Mouse (Mus musculus): Measurements from ENCODE around the gene Lin52. TPM values are rescaled to one million over a fixed set of nuclear protein-coding genes. Genes with fewer than 3 reads are reported as not detected.

Lin52 gene
- 10.3 and 13.7 TPM in 2 replicates for polyA plus RNA-seq (2012; ENCODE audit: insufficient read depth, insufficient read length, missing spikeins)

DNA sequence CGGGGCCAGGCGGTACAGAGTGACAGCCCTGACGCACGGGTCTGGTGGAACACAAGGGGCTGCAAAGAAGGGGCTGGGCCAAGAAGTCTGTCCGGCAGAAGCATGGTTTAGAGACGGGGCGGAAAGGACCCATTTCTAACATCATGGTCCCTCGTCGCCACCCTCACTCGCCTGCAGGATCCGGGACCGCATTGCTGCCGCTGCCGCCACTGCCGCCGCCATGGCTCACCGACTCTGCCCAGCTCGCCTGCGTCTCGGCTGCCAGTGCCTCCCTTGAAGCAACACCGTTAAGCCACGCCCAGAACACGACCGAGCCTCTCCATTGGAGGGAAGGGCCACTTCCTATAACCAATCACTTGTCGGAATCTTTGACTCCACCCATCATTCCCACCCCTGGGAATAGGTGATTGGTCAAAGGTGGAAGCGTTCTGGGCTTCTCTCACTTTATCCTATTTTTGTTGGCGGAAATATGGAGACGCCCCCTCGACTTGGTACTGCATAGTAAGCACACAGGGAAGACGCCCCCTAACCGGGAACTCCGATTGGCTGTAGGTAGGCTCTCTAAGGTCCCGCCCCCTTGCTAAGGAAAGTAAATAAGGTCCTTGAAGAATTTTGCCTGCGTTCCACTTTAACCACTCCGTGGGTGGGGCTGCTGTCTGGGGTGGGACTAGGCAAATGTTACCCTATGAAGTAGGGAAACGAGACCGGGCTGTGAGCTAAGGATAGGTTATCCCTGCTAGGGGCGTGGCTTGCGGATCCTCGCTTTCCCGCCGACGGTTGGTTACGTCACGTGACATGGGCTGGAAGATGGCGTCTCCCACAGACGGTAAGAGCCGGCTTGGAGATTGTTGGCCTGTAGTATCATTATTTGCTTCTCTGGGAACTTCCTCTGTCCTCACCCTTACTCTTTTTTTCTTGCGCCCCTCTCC, at the start of gene Lin52, which contains the start of gene Aldh6a1:
Lin52 (plus strand) TSS at position 705 of the 929 bp plus-strand sequence.
Aldh6a1 (minus strand) TSS at position 287 of the 929 bp plus-strand sequence.
- peak within 1 kb of the TSS; percentile 39 for H3K27ac ChIP-seq (ENCODE audit: insufficient read depth, low read depth, low read length)
- peak within 1 kb of the TSS; percentile 80 for H3K4me3 ChIP-seq (ENCODE audit: insufficient read depth, low read length)
- TF ChIP-seq CTCF (IDR thresholded peaks at IDR 0.05; ENCODE audit: low read depth, low read length) (no peak), POLR2A (IDR thresholded peaks at IDR 0.05; ENCODE audit: borderline replicate concordance, low read depth, low read length) (no peak)
- H3K4me1 ChIP-seq (ENCODE audit: control insufficient read depth, insufficient read depth, low read length): peaks cover 10% of the 10 kb centered on the region

GRCm38 (mm10) chr12:84402923-84403322, 48.3 kb upstream of the Lin52 start:
- Histone ChIP-seq H3K27ac (ENCODE audit: insufficient read depth, low read depth, low read length) (no peak overlapping the region), H3K4me1 (ENCODE audit: control insufficient read depth, insufficient read depth, low read length) (peaks cover 2% of the 10 kb centered on the region; the same call in 1 of the 2 replicates), H3K4me3 (ENCODE audit: insufficient read depth, low read length) (no peak overlapping the region)
- TF ChIP-seq CTCF (IDR thresholded peaks at IDR 0.05; ENCODE audit: low read depth, low read length) (no peak), POLR2A (IDR thresholded peaks at IDR 0.05; ENCODE audit: borderline replicate concordance, low read depth, low read length) (no peak)

GRCm38 (mm10) chr12:84404541-84404940, 46.7 kb upstream of the Lin52 start:
- no peak overlapping the region for H3K4me3 ChIP-seq (ENCODE audit: insufficient read depth, low read length)
- H3K4me1 ChIP-seq (ENCODE audit: control insufficient read depth, insufficient read depth, low read length): peaks cover 6% of the 10 kb centered on the region; the same call in 1 of the 2 replicates
- H3K27ac ChIP-seq (ENCODE audit: insufficient read depth, low read depth, low read length): no peak overlapping the region
- no peak for TF ChIP-seq CTCF (IDR thresholded peaks at IDR 0.05; ENCODE audit: low read depth, low read length)
- TF ChIP-seq POLR2A (IDR thresholded peaks at IDR 0.05; ENCODE audit: borderline replicate concordance, low read depth, low read length): no peak

DNA sequence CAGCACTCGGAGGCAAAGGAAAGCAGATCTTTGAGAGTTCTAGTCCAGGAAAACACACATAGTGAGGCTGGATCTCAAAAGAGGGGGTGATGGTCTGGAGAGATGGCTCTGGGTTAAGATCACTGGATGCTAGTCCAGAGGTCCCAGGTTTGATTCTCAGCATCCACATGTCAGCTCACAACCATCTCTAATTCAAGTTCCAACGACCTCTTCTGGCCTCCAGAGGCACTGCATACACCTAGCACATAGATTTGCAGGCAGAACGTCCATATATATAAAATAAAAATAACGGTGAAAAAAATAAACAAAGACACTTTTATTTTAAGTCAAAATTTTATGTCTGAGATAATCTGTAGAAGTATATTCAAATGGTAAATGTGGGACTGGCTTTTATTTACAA, 44.0 kb upstream of the Lin52 start:
- Histone ChIP-seq H3K4me1 (ENCODE audit: control insufficient read depth, insufficient read depth, low read length) (peaks cover 8% of the 10 kb centered on the region; the same call in 1 of the 2 replicates), H3K27ac (ENCODE audit: insufficient read depth, low read depth, low read length) (no peak overlapping the region), H3K4me3 (ENCODE audit: insufficient read depth, low read length) (no peak overlapping the region)
- TF ChIP-seq POLR2A (IDR thresholded peaks at IDR 0.05; ENCODE audit: borderline replicate concordance, low read depth, low read length) (no peak), CTCF (IDR thresholded peaks at IDR 0.05; ENCODE audit: low read depth, low read length) (no peak)

DNA sequence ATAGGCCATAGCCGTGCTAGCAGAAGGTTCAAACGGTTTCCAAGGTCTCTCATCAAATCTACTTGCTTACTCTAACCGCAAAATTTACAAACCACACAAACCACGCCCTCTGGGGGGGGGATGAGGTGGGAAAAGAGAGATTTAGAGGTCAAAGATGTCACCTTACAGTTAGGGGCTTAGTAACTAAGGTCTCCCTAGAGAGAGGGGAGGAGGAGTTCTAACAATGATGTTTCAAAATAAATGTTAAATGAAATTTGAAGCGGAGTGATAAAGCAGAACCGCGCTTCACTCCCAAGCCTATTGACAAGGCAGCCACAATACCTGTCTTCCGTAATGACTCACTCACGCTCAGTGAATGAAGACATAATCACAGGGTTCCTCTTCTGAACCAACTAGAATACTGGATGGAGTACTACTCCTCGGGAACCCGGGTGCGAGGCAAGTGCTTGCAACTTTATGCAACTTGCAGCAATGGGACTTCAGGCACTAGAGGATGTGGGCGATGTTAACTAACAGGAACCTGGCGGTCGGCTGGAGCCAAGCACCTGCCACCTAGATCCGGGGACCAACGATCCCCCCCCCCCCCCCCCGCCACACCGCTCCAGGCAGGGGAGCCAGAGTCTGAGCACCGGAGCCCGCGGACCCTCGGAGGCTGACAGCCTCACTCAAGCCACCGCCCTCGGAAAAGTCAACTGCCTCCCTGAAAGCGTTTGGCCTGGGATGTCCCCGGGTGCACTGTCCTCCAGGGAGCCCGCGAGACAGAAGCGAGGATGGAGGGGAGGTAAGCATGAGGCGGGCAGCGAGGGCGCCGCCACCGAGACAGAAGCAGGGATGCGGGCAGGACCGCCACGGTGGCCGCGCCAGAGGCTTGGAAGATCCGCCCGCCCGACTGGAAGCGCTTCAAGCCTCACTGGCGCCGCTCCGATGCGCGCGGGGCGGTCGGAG, 43.1 kb upstream of the Lin52 start:
- Histone ChIP-seq H3K4me1 (ENCODE audit: control insufficient read depth, insufficient read depth, low read length) (peaks cover 8% of the 10 kb centered on the region; the same call in 1 of the 2 replicates), H3K27ac (ENCODE audit: insufficient read depth, low read depth, low read length) (no peak overlapping the region), H3K4me3 (ENCODE audit: insufficient read depth, low read length) (peak overlapping the region; percentile 86)
- no peak for TF ChIP-seq CTCF (IDR thresholded peaks at IDR 0.05; ENCODE audit: low read depth, low read length)
- no peak for TF ChIP-seq POLR2A (IDR thresholded peaks at IDR 0.05; ENCODE audit: borderline replicate concordance, low read depth, low read length)

DNA sequence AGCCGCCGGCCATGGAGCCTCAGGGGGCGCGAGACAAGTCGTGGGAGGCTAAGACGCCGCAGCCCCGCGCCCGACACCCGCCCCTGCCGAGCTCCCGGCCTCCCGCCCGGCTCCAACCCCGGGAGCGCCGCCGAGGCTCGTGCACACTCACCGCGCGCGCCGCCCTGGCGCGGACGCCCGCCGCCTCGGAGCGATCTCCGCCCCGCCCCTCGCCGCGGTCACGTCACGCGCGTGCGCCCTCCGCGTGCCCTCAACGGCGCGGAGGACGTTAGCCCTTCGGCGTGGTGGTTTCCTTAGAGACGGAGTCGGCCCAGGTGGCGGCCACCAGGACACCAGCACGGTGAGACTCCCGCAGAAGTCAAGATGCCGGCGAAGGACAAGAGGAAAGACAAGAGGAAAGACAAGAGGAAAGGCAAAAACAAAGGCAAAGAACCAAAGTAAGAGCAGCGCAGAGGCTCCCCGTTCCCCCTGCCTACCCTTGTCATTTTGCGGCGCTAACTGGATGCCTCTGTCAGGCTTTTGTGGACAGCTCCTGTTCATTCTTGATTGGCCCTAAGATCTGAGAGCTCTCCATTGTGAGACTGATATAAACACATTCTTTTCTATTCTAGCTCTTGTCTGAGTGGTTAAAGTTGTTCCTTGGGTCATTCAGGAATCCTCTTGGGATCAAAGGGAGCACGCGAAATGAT, 42.3 kb upstream of the Lin52 start, which contains the start of the genes Entpd5 and Bbof1:
Entpd5 (minus strand) TSS at position 211 of the 689 bp plus-strand sequence.
Bbof1 (plus strand) TSS at position 253 of the 689 bp plus-strand sequence.
- no peak within 1 kb of the TSS for H3K27ac ChIP-seq (ENCODE audit: insufficient read depth, low read depth, low read length)

DNA sequence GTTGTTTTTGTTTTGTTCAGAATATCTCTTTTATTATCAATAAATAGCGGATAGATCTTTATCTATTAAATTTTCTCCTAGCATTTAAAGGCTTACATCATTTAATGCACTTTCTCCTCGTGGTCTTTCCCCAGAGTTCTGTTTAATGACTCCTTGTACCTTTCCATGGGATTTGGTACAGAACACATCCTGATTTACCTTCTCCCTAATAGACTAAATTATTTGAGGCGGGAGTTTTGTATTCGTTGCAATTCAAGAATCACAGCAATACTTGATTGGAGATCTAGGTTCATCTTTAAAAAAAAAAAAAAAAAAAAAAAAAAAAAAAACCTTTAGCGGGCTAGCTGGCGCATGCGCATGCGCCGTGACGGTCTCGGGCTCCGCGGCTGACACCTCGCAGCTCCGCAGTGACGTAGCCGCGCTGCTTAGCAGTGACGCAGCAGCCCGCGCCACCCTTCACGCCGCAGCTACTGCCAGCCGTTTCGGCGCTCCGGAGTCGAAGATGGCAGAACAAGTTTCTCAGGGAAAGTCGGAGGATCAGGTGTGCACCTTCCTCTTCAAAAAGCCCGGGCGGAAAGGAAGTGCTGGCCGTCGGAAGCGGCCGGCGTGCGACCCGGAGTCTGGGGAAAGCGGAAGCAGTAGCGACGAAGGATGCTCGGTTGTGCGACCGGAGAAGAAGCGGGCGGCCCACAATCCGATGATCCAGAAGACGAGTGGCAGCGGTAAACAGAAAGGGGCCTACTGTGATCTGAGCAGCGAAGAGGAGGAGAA, 34.2 kb upstream of the Lin52 start, which contains the start of gene Rnf113a2:
Rnf113a2 (plus strand) TSS at position 363 of the 771 bp plus-strand sequence.
- Histone ChIP-seq H3K4me1 (ENCODE audit: control insufficient read depth, insufficient read depth, low read length) (peaks cover 7% of the 10 kb centered on the region), H3K4me3 (ENCODE audit: insufficient read depth, low read length) (peak within 1 kb of the TSS; percentile 98), H3K27ac (ENCODE audit: insufficient read depth, low read depth, low read length) (peak within 1 kb of the TSS; percentile 62)
- TF ChIP-seq POLR2A (IDR thresholded peaks at IDR 0.05; ENCODE audit: borderline replicate concordance, low read depth, low read length) (peak; percentile 43; the same call in 1 of the 2 replicates), CTCF (IDR thresholded peaks at IDR 0.05; ENCODE audit: low read depth, low read length) (no peak)

More for the DNA sequence above, 42.3 kb upstream of the Lin52 start, which contains the start of the genes Entpd5 and Bbof1:
- H3K4me1 ChIP-seq (ENCODE audit: control insufficient read depth, insufficient read depth, low read length): peaks cover 8% of the 10 kb centered on the region; the same call in 1 of the 2 replicates
- TF ChIP-seq POLR2A (IDR thresholded peaks at IDR 0.05; ENCODE audit: borderline replicate concordance, low read depth, low read length) (no peak), CTCF (IDR thresholded peaks at IDR 0.05; ENCODE audit: low read depth, low read length) (no peak)
- peak within 1 kb of the TSS; percentile 86 for H3K4me3 ChIP-seq (ENCODE audit: insufficient read depth, low read length)

DNA sequence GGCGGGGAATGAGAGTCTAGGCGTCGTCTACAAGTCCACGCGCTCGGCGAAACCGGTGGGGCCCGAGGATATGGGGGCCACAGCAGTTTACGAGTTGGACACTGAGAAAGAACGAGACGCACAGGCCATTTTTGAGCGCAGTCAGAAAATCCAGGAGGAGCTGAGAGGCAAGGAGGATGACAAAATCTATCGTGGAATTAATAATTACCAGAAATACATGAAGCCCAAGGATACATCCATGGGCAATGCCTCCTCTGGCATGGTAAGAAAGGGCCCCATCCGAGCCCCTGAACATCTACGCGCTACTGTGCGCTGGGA, 33.7 kb upstream of the Lin52 start:
- TF ChIP-seq CTCF (IDR thresholded peaks at IDR 0.05; ENCODE audit: low read depth, low read length): no peak
- TF ChIP-seq POLR2A (IDR thresholded peaks at IDR 0.05; ENCODE audit: borderline replicate concordance, low read depth, low read length): no peak
- H3K27ac ChIP-seq (ENCODE audit: insufficient read depth, low read depth, low read length): peak overlapping the region; percentile 62; the same call in 1 of the 2 replicates
- H3K4me3 ChIP-seq (ENCODE audit: insufficient read depth, low read length): peak overlapping the region; percentile 98
- H3K4me1 ChIP-seq (ENCODE audit: control insufficient read depth, insufficient read depth, low read length): peaks cover 7% of the 10 kb centered on the region

All from bone marrow macrophage, adult 2 months (primary cell).